Mouse (Mus musculus) brain, embryonic 14.5 days (tissue): ENCODE measurements at regions not wholly inside any gene's neighbourhood (a gene's known extent, or its start where the extent isn't known, plus 50 kb on each side); places are given as distances from the start of the nearest gene placed in this dataset.

Experiments used
- CTCF ChIP-seq: fragments of 200-500 bp; IDR thresholded peaks from 2 replicates; pipeline ENCODE4 v1.5.1; 2012; ENCODE audit warnings: inconsistent platforms, mild to moderate bottlenecking, moderate library complexity, borderline replicate concordance; ENCODE audit not compliant: insufficient read depth, insufficient read length; ENCODE audit errors: extremely low read depth
- POLR2A ChIP-seq: fragments of 200-500 bp; IDR thresholded peaks from 2 replicates; pipeline ENCODE4 v1.6.1; 2012; ENCODE audit warnings: mild to moderate bottlenecking, inconsistent platforms, borderline replicate concordance; ENCODE audit not compliant: poor library complexity, insufficient read depth, insufficient read length, severe bottlenecking; ENCODE audit errors: extremely low read depth

DNA sequence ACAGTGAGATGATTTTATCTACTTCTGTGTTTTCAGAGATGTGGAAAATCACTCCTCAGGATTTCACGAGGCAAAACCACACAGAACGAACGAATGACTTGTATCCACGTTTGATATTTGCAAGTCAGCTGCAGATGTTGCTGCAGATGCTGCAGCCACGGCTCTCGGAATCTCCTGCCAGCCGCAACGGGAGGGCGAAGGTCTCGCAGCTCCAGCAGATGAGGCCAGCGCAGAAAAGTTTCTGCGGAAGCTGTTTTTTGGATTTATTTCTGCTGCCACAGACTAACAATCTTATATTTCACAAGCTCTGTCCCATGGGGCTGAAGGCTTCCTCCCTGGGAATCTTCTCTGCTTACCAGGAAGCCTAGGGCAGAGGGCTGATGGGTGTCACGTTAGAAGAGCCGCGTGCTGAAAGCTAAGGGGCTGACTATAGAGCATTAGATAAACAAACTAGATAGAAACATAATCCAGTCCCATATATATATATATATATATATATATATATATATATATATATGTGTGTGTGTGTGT, 61.5 kb upstream of the Igfbp7 start:
- TF ChIP-seq CTCF (no peak), POLR2A (no peak)
